Mouse (Mus musculus): ENCODE measurements around the gene Hnrnpa0.

GRCm38 (mm10) chr13:58117318-58118017 is 10.9 kb downstream of the Hnrnpa0 start:
- peak; percentile 68; the same call in 1 of the 2 replicates for TF ChIP-seq CTCF (IDR thresholded peaks at IDR 0.05; ENCODE audit: borderline replicate concordance, control insufficient read depth, extremely low read depth, insufficient read depth, low read length, poor library complexity)
- no peak for TF ChIP-seq POLR2A (IDR thresholded peaks at IDR 0.05; ENCODE audit: control insufficient read depth, extremely low read depth, insufficient read depth, low read length, poor library complexity)
